Mouse (Mus musculus) E14TG2a.4 (cell line): ENCODE measurements around the gene Olfr270.

Source experiments
- CTCF ChIP-seq: conservative IDR thresholded peaks from 2 replicates; pipeline ENCODE4 v1.5.1; 2014; ENCODE audit warnings: low read length
- NANOG ChIP-seq: IDR thresholded peaks from 2 replicates; pipeline ENCODE4 v1.6.1; 2014; ENCODE audit warnings: borderline replicate concordance, low read length, mixed read lengths
- POU5F1 ChIP-seq: IDR thresholded peaks from 2 replicates; pipeline ENCODE4 v1.6.1; 2014; ENCODE audit warnings: low read length, borderline replicate concordance

DNA sequence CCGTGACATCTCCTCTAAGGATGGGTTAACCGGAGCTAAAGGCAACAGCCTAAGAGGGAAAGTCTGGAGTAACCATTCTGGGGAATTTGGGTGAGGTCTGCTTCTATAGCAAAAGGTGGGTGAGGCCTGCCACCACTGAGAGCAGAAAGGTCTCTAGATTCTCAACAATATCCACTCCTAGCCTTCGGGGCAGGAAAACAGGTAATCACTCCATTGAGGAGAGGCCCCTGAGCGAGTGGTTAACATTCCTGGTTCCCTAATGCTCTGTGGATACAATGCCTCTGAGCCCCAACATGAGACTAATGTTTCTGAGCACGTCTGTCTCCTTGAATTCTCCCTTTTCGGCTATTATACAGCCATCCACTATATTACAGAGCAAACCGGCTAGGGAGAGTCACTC, 50.1 kb downstream of the Olfr270 start:
- no peak for TF ChIP-seq CTCF
- TF ChIP-seq POU5F1 = no peak
- TF ChIP-seq NANOG = no peak
